Mouse (Mus musculus) thymus, adult 2 months (tissue): ENCODE measurements around the gene Gm8773.

Experiments
- CTCF ChIP-seq: fragments of 200-500 bp; IDR thresholded peaks from 2 replicates; pipeline ENCODE4 v1.5.1; 2012; ENCODE audit warnings: mild to moderate bottlenecking, control low read depth, low read length, moderate library complexity, borderline replicate concordance; ENCODE audit not compliant: control insufficient read depth, poor library complexity, insufficient read depth; ENCODE audit errors: extremely low read depth
- POLR2A ChIP-seq: fragments of 200-500 bp; IDR thresholded peaks from 2 replicates; pipeline ENCODE4 v1.6.1; 2012; ENCODE audit warnings: mild to moderate bottlenecking, low read length, control low read depth, moderate library complexity; ENCODE audit not compliant: control insufficient read depth, poor library complexity, insufficient read depth; ENCODE audit errors: extremely low read depth

DNA sequence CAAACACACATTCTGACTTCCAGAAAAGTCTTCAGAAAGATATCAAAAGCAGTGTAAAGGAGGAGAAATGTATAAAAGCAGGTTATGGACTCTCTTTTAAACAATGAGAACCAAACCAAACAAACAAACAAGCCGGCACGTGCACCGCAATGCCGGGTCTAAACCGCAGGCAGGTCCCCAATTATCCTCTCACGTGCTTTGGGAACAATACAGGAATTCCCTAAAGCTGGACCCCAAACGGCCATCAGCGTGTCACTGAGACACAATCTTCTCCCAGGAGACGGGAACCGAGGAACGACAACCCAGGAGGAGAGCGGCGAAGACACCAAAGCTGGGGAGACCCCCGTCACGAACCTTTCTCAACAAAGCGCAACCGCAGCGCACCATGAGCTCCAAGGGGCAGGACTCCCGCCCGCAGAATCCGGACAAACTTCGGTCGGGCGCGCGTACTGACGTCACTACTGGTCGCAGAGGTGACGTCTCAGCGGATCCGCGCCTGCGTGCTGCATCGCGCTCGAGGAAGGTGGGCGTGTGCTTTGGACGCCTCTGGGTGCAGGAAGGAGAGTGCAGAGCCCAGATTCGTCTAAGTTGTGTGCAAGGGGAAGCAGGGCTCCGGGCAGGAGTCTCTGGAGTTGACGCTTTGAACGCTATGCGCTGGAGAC lies 14.4 kb upstream of the Gm8773 start, which contains the start of gene Gtpbp10:
- TF ChIP-seq POLR2A (no peak), CTCF (no peak)
